Mouse (Mus musculus): ENCODE data around the gene Aff1.

DNA sequence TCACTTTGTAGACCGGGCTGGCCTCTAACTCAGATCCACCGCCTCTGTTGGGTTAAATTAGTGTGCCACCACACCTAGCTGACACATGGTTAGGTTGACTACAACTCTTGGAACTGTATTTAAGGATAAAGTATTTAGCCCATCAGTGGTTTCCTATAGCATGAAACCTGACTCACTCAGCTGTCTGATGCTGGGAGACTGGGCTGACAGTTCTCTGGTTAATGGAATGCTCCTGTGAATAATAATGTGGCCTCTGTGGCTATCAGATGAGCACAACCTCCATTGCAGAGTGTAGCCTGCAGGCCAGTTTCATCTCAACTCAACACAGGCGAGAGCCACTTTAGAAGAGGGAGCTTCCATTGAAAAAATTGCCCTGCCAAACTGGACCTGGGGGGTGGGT lies 124.5 kb downstream of the Aff1 start:
- no peak for TF ChIP-seq CTCF (IDR thresholded peaks at IDR 0.05; ENCODE audit: low read depth)
- no peak for TF ChIP-seq EP300 (IDR thresholded peaks at IDR 0.05; ENCODE audit: low read depth)
